Mouse (Mus musculus) midbrain, postnatal 0 days (tissue): Measurements from ENCODE around the gene Cdk4. TPM values are rescaled to one million over a fixed set of nuclear protein-coding genes. Genes with fewer than 3 reads are reported as not detected.

ENCODE experiments used
- ATAC-seq: fragments of 200-750 bp; cut with Nextera tagmentation; 2 replicates; pipeline ENCODE4 v1.8.0; 2017; ENCODE audit warnings: moderate number of reproducible peaks, mild to moderate bottlenecking, moderate TSS enrichment, moderate library complexity; ENCODE audit not compliant: low FRiP score
- DNase-seq: peaks from one replicate; pipeline ENCODE4 v3.0.0-alpha.2; 2015; ENCODE audit warnings: low spot score
- H3K27ac ChIP-seq: fragments of 300-500 bp; sonication (generic); 2 replicates; pipeline ENCODE4 v1.5.1; 2014; ENCODE audit warnings: low read depth, mild to moderate bottlenecking, low read length, mixed read lengths
- H3K27me3 ChIP-seq: fragments of 300-500 bp; sonication (generic); 2 replicates; pipeline ENCODE4 v1.6.1; 2014; ENCODE audit warnings: low read length, control low read depth, mixed read lengths; ENCODE audit not compliant: insufficient read depth
- H3K36me3 ChIP-seq: fragments of 300-500 bp; sonication (generic); 2 replicates; pipeline ENCODE4 v1.6.1; 2014; ENCODE audit warnings: low read length, control low read depth, mixed read lengths; ENCODE audit not compliant: insufficient read depth
- H3K4me1 ChIP-seq: fragments of 300-500 bp; sonication (generic); 2 replicates; pipeline ENCODE4 v1.6.1; 2014; ENCODE audit warnings: mild to moderate bottlenecking, control low read depth, antibody characterized with exemption, low read length, mixed read lengths; ENCODE audit not compliant: insufficient read depth
- H3K4me2 ChIP-seq: fragments of 300-500 bp; sonication (generic); 2 replicates; pipeline ENCODE4 v1.6.1; 2014; ENCODE audit warnings: low read depth, mild to moderate bottlenecking, low read length, mixed read lengths; ENCODE audit not compliant: poor library complexity, severe bottlenecking
- H3K4me3 ChIP-seq: fragments of 300-500 bp; sonication (generic); 2 replicates; pipeline ENCODE4 v1.5.1; 2014; ENCODE audit warnings: low read depth, mild to moderate bottlenecking, low read length, moderate library complexity
- H3K9ac ChIP-seq: fragments of 300-500 bp; sonication (generic); replicated peaks from 2 replicates; pipeline ENCODE4 v1.6.1; 2014; ENCODE audit warnings: mild to moderate bottlenecking, low read length, moderate library complexity, mixed read lengths; ENCODE audit not compliant: poor library complexity, severe bottlenecking
- H3K9me3 ChIP-seq: fragments of 300-500 bp; sonication (generic); 2 replicates; pipeline ENCODE4 v1.6.1; 2016; ENCODE audit warnings: low read length, control low read depth
- CTCF ChIP-seq: IDR thresholded peaks from 2 replicates; pipeline ENCODE4 v1.5.1; 2016; ENCODE audit warnings: antibody characterized with exemption, mild to moderate bottlenecking
- whole genome bisulfite sequencing: fragments of 180-500 bp; shearing (Covaris S2); extraction: QIAGEN DNeasy Blood & Tissue Kit; methylation state at CpG from one replicate; pipeline ENCODE4 v1.1.7; 2014; 5-methylcytosine and 5-hydroxymethylcytosine counted together
- polyA plus RNA-seq: library from polyadenylated mRNA; unstranded; fragments of >200 nt; fragmentation: Nextera tagmentation; extraction: Ambion mirVana; gene quantifications from 2 replicates; pipeline ENCODE4 v1.2.1, GENCODE M21; 2015
- total RNA-seq: library from RNA; depleted of rRNA; stranded (reverse); fragments of >200 nt; gene quantifications from 2 replicates; pipeline ENCODE4 v1.2.3, GENCODE M21; 2014

Cdk4 gene
- total and polyA plus RNA-seq, 2 experiments from 2014 or later, result 311 to 364 TPM

- Histone ChIP-seq H3K4me2 (peak overlapping the region; percentile 93), H3K4me3 (peak overlapping the region; percentile 83), H3K36me3 (peaks cover 7% of the 10 kb centered on the region; the same call in 1 of the 2 replicates), H3K9me3 (no peaks in the 10 kb centered on the region), H3K27me3 (no peaks in the 10 kb centered on the region), H3K4me1 (peaks cover 23% of the 10 kb centered on the region; the same call in 1 of the 2 replicates), H3K27ac (peak overlapping the region; percentile 94), H3K9ac (peak overlapping the region; percentile 95)
- ATAC-seq, result peak; percentile 72
- 1% methylated on average over 24 of the region's 49 CpGs for WGBS
- no peak for TF ChIP-seq CTCF
- peak; percentile 87 for DNase-seq
These were observed 15.6 kb downstream of the Cdk4 start for GRCm38 (mm10) chr10:127078677-127079575.

GRCm38 (mm10) chr10:127079665-127080391 lies 16.5 kb downstream of the Cdk4 start:
- Histone ChIP-seq H3K27me3 (no peaks in the 10 kb centered on the region), H3K36me3 (peaks cover 16% of the 10 kb centered on the region), H3K9ac (peak overlapping the region; percentile 95), H3K4me1 (peaks cover 23% of the 10 kb centered on the region; the same call in 1 of the 2 replicates), H3K27ac (peak overlapping the region; percentile 94), H3K4me3 (peak overlapping the region; percentile 83), H3K4me2 (peak overlapping the region; percentile 93), H3K9me3 (no peaks in the 10 kb centered on the region)
- DNase-seq, result peak; percentile 55
- ATAC-seq, result no peak
- TF ChIP-seq CTCF, result peak; percentile 57
- 2% methylated on average over 63 of the region's 70 CpGs for WGBS

GRCm38 (mm10) chr10:127080901-127081780 lies 17.8 kb downstream of the Cdk4 start:
- H3K27ac ChIP-seq, result peak overlapping the region; percentile 13
- peak; percentile 28 for TF ChIP-seq CTCF
- peaks cover 24% of the 10 kb centered on the region for H3K36me3 ChIP-seq
- H3K4me2 ChIP-seq, result peak overlapping the region; percentile 93
- H3K4me1 ChIP-seq, result peaks cover 20% of the 10 kb centered on the region; the same call in 1 of the 2 replicates
- H3K4me3 ChIP-seq, result peak overlapping the region; percentile 83
- H3K9ac ChIP-seq, result peak overlapping the region; percentile 95
- no peaks in the 10 kb centered on the region for H3K9me3 ChIP-seq
- no peaks in the 10 kb centered on the region for H3K27me3 ChIP-seq
- WGBS, result 5% methylated on average over 42 of the region's 48 CpGs
- DNase-seq (no peak), ATAC-seq (no peak)

- Histone ChIP-seq H3K27ac (0 out of 2 replicates have a peak overlapping the region, but pooled peaks have one; percentile 26), H3K27me3 (no peaks in the 10 kb centered on the region), H3K36me3 (peaks cover 28% of the 10 kb centered on the region), H3K4me2 (peak overlapping the region; percentile 93), H3K4me1 (peaks cover 18% of the 10 kb centered on the region; the same call in 1 of the 2 replicates), H3K4me3 (peak overlapping the region; percentile 83), H3K9me3 (no peaks in the 10 kb centered on the region), H3K9ac (peak overlapping the region; percentile 95)
- ATAC-seq, result no peak
- DNase-seq, result peak; percentile 72
- TF ChIP-seq CTCF, result no peak
- 27% methylated on average over 8 of the region's 8 CpGs for WGBS
These were observed 18.8 kb downstream of the Cdk4 start for GRCm38 (mm10) chr10:127081996-127082620.

GRCm38 (mm10) chr10:127083292-127083914 lies 20.1 kb downstream of the Cdk4 start:
- H3K4me3 ChIP-seq, result no peak overlapping the region
- ATAC-seq (no peak), DNase-seq (no peak)
- H3K4me1 ChIP-seq, result peaks cover 18% of the 10 kb centered on the region; the same call in 1 of the 2 replicates
- H3K4me2 ChIP-seq, result no peak overlapping the region
- H3K27ac ChIP-seq, result no peak overlapping the region
- 0 out of 2 replicates have a peak, but pooled peaks cover 4% of the 10 kb centered on the region for H3K27me3 ChIP-seq
- 30% methylated on average over 8 of the region's 8 CpGs for WGBS
- H3K9ac ChIP-seq, result no peak overlapping the region
- H3K9me3 ChIP-seq, result no peaks in the 10 kb centered on the region
- 0 out of 2 replicates have a peak, but pooled peaks have one; percentile 2 for TF ChIP-seq CTCF
- H3K36me3 ChIP-seq, result peaks cover 41% of the 10 kb centered on the region
